In the genomic region with DNA sequence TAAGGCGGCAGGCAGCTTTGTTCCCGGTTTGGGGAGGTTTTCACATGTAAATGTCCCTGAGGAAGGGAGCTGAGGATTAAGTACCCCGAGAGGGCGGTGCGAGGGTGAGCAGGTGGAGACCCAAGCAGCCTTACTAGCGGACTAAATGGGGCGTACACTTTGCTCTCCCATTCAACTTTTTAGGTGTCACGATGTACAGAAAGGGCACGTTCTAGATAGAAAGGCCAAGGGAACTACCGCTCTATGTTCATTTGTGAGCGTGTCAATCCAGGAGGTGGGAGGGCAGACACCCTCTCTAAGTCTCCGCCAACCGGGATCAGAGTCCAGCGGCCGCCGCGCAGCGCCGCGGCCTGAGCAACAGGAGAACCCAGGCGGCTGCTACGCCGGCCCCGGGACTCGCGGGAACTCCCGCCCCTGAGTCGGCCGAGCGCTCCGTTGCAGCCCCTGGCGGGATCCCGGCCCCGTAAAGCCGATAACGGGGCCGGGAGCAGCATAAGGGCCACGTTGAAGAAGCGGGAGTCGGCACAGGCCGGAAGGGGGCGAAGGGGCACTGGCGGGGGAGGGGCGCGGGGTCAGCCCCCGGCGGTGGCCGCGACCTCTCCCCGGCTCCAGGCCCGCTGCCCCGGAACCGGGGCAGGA, we compare ENCODE assay signal across 8 mouse cellular contexts. TPM values are rescaled to one million over a fixed set of nuclear protein-coding genes. Genes with fewer than 3 reads are reported as not detected.
DNase-seq lines count a peak whose midpoint lies in the region; ATAC-seq and TF ChIP-seq lines count a peak whose summit lies in the region.

No protein-coding gene starts in this region.

- DNase-seq in 3134 (ENCODE audit: extremely low read depth, insufficient read length, low spot score): peak; percentile 69
- peak; percentile 71 for DNase-seq in G1E (ENCODE audit: low spot score)
- DNase-seq in cerebellum, adult 8-10 months: peak; percentile 41
- DNase-seq in forelimb bud, embryonic 11.5 days (ENCODE audit: low read depth, low spot score): peak; percentile 24
- DNase-seq in neural tube, embryonic 11.5 days (ENCODE audit: low spot score): peak; percentile 54
- peak; percentile 32 for DNase-seq in thymus, postnatal 14 days

- 0% methylated on average over 53 of the region's 53 CpGs for WGBS in intestine, embryonic 15.5 days
- WGBS in liver, embryonic 16.5 days (ENCODE audit: insufficient replicate concordance): under 1% methylated on average over 52 of the region's 53 CpGs
- WGBS in neural tube, embryonic 11.5 days: 0% methylated on average over 51 of the region's 53 CpGs

- no peaks in the 10 kb centered on the region for H3K27me3 ChIP-seq in G1E (ENCODE audit: insufficient read depth, low read length)
- no peaks in the 10 kb centered on the region for H3K27me3 ChIP-seq in intestine, embryonic 15.5 days (replicated peaks)
- H3K27me3 ChIP-seq in liver, embryonic 16.5 days (ENCODE audit: control insufficient read depth, insufficient read depth, low read depth, low read length): no peaks in the 10 kb centered on the region
- no peaks in the 10 kb centered on the region for H3K27me3 ChIP-seq in neural tube, embryonic 11.5 days (ENCODE audit: control insufficient read depth, insufficient read depth, low read length)

- H3K9ac ChIP-seq in intestine, embryonic 15.5 days: peak overlapping the region; percentile 99
- H3K9ac ChIP-seq in liver, embryonic 16.5 days (ENCODE audit: low read depth, low read length): peak overlapping the region; percentile 98
- H3K9ac ChIP-seq in neural tube, embryonic 11.5 days (ENCODE audit: low read length): peak overlapping the region; percentile 97

- no peak for TF ChIP-seq CTCF in G1E (IDR thresholded peaks at IDR 0.05; ENCODE audit: low read depth, low read length)

- peaks cover 55% of the 10 kb centered on the region for H3K4me1 ChIP-seq in G1E (ENCODE audit: insufficient read depth, low read depth, low read length)
- peaks cover 23% of the 10 kb centered on the region for H3K4me1 ChIP-seq in intestine, embryonic 15.5 days (replicated peaks)
- H3K4me1 ChIP-seq in liver, embryonic 16.5 days (ENCODE audit: control insufficient read depth, low read depth, low read length): peaks cover 48% of the 10 kb centered on the region
- peaks cover 14% of the 10 kb centered on the region; the same call in 1 of the 2 replicates for H3K4me1 ChIP-seq in neural tube, embryonic 11.5 days (ENCODE audit: control insufficient read depth, insufficient read depth, low read length)

- H3K9me3 ChIP-seq in G1E (replicated peaks): no peaks in the 10 kb centered on the region
- H3K9me3 ChIP-seq in intestine, embryonic 15.5 days: no peaks in the 10 kb centered on the region
- no peaks in the 10 kb centered on the region for H3K9me3 ChIP-seq in liver, embryonic 16.5 days (replicated peaks; ENCODE audit: control insufficient read depth, low read length)
- no peaks in the 10 kb centered on the region for H3K9me3 ChIP-seq in neural tube, embryonic 11.5 days (ENCODE audit: control insufficient read depth, low read length)

- no peak for ATAC-seq in G1E (ENCODE audit: extremely low read depth, insufficient number of reproducible peaks, low FRiP score, poor library complexity, severe bottlenecking)
- ATAC-seq in intestine, embryonic 15.5 days: peak; percentile 46
- ATAC-seq in liver, embryonic 16.5 days (ENCODE audit: low read depth): peak; percentile 27
- ATAC-seq in neural tube, embryonic 11.5 days (ENCODE audit: insufficient read depth, low FRiP score, low TSS enrichment): peak; percentile 16

- peak overlapping the region; percentile 86 for H3K4me2 ChIP-seq in intestine, embryonic 15.5 days (replicated peaks)
- H3K4me2 ChIP-seq in liver, embryonic 16.5 days (ENCODE audit: low read depth, low read length): peak overlapping the region; percentile 98
- H3K4me2 ChIP-seq in neural tube, embryonic 11.5 days (ENCODE audit: low read depth): peak overlapping the region; percentile 63

- H3K36me3 ChIP-seq in G1E (replicated peaks): peaks cover 15% of the 10 kb centered on the region
- H3K36me3 ChIP-seq in intestine, embryonic 15.5 days: no peaks in the 10 kb centered on the region
- H3K36me3 ChIP-seq in liver, embryonic 16.5 days (ENCODE audit: control insufficient read depth, insufficient read depth): no peaks in the 10 kb centered on the region
- H3K36me3 ChIP-seq in neural tube, embryonic 11.5 days (ENCODE audit: control insufficient read depth, insufficient read depth, low read length): no peaks in the 10 kb centered on the region

- peak overlapping the region; percentile 97 for H3K27ac ChIP-seq in intestine, embryonic 15.5 days
- peak overlapping the region; percentile 97 for H3K27ac ChIP-seq in liver, embryonic 16.5 days (ENCODE audit: low read length)
- peak overlapping the region; percentile 91 for H3K27ac ChIP-seq in neural tube, embryonic 11.5 days (ENCODE audit: low read depth, low read length)

- peak overlapping the region; percentile 97 for H3K4me3 ChIP-seq in G1E (ENCODE audit: low read depth, low read length)
- peak overlapping the region; percentile 100 for H3K4me3 ChIP-seq in intestine, embryonic 15.5 days (replicated peaks)
- peak overlapping the region; percentile 100 for H3K4me3 ChIP-seq in liver, embryonic 16.5 days (ENCODE audit: low read depth, low read length)
- H3K4me3 ChIP-seq in neural tube, embryonic 11.5 days (ENCODE audit: low read depth, low read length): peak overlapping the region; percentile 93

RNA-seq across cellular contexts. Expression of a gene that starts 0.9 kb away (rescaled TPM):
- total RNA-seq in G1E (2014; fragmentation: Nextera tagmentation) (186 and 193 TPM in 2 replicates), G1E (2017) (12.2 and 14.8 TPM in 2 replicates)
- 215 and 227 TPM in 2 replicates for polyA plus RNA-seq in G1E (2012)
- polyA plus RNA-seq in intestine, embryonic 15.5 days (2015; fragmentation: Nextera tagmentation; extraction: Ambion mirVana): 25.1 and 25.3 TPM in 2 replicates
- 7.7 and 7.9 TPM in 2 replicates for polyA plus RNA-seq in liver, embryonic 16.5 days (2015; fragmentation: Nextera tagmentation; extraction: Ambion mirVana)
- polyA plus RNA-seq in neural tube, embryonic 11.5 days (2014; fragmentation: Nextera tagmentation; extraction: Ambion mirVana): 30.5 and 37.0 TPM in 2 replicates
